Mouse (Mus musculus): ENCODE measurements around the gene Phlpp1. TPM values are rescaled to one million over a fixed set of nuclear protein-coding genes. Genes with fewer than 3 reads are reported as not detected.

Gene Phlpp1
- polyA plus RNA-seq, 1 experiment from 2014 or later = 5.5 TPM

DNA sequence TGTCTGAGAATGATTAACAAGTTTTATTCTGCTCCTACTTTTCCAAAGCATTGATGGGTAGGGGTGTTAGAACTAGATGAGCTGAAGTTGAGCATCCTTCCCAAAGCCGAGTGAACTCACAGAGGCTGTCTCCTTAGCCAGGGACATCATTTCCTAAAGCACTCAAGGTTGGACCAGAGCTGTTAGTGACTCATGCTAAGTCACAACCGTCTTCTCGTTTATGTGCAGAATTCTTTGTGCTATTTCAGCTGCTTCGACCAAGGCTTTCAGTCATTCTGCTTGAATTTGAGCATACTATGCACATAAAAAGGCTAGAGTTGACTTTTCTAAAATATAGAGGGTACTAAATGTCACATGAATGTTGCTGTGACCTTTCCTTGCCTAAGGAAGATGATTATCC, 142.9 kb downstream of the Phlpp1 start:
- no peak for DNase-seq (ENCODE audit: extremely low spot score, low spot score)
- Histone ChIP-seq H3K27ac (no peak overlapping the region), H3K4me3 (no peak overlapping the region), H3K4me1 (no peaks in the 10 kb centered on the region), H3K36me3 (replicated peaks) (peaks cover 8% of the 10 kb centered on the region), H3K9me3 (no peaks in the 10 kb centered on the region), H3K27me3 (ENCODE audit: poor library complexity, severe bottlenecking) (no peaks in the 10 kb centered on the region)
- 92% methylated on average over 4 of the region's 4 CpGs for WGBS

DNA sequence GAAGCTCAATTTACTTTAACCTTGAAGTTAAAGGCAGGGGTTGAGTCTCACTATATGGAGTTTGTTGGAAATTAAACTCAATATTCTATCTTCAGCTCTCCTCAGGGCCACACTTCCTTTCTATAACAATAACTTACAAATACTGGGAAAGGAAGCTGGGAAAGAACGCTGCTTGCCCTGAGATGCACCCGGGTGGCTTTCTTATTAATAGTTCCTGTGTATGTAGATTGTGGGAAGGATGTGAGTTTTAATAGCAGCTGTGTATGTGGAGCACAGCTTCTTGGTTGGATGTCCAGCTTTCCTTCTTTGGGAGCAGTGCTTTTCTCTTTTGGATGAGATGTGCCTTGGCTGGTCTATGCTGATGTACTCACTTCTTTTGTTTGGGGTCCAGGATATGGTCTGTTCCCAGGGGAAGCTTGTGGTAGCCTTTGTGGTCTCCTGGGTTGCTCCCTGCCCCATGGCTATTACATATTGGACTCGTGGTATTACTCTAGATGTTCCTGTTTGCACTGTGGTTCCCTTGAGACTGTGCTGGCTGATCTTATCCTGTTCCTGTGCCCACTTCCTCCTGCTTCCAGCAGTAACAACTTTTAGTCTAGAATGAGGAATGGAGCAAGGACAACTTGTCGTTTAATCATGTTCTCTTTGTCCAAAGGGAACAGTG, 145.2 kb downstream of the Phlpp1 start:
- DNase-seq (ENCODE audit: extremely low spot score, low spot score) = no peak
- Histone ChIP-seq H3K4me1 (no peaks in the 10 kb centered on the region), H3K4me3 (no peak overlapping the region), H3K9me3 (no peaks in the 10 kb centered on the region), H3K27me3 (ENCODE audit: poor library complexity, severe bottlenecking) (no peaks in the 10 kb centered on the region), H3K36me3 (replicated peaks) (peaks cover 18% of the 10 kb centered on the region), H3K27ac (0 out of 2 replicates have a peak overlapping the region, but pooled peaks have one; percentile 3)
- WGBS = 85% methylated on average over 4 of the region's 4 CpGs

DNA sequence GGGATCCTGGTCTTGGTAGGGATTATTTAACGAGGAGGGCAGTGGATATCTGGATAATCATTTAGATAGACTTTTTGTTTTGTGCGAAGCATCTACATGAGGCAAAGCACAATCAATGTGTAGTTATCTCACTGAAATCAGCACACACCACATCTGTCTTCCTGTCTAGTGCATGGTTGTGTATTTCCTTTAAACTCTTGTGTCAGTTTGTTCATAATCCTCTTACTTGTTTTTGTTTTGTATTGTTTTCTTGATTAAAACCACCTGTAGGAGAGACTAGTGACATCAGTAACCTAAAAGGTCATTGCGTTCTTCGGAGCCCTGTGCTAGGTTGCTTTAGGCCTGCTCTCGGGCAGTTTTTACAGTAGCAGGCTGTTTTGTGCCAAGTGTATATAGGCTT, 146.8 kb downstream of the Phlpp1 start:
- H3K27ac ChIP-seq = no peak overlapping the region
- H3K27me3 ChIP-seq (ENCODE audit: poor library complexity, severe bottlenecking) = no peaks in the 10 kb centered on the region
- no peaks in the 10 kb centered on the region for H3K9me3 ChIP-seq
- no peaks in the 10 kb centered on the region for H3K4me1 ChIP-seq
- DNase-seq (ENCODE audit: extremely low spot score, low spot score) = no peak
- peaks cover 18% of the 10 kb centered on the region for H3K36me3 ChIP-seq (replicated peaks)
- 85% methylated on average over 5 of the region's 5 CpGs for WGBS
- H3K4me3 ChIP-seq = no peak overlapping the region

- no peak for DNase-seq (ENCODE audit: extremely low spot score, low spot score)
- no peak overlapping the region for H3K27ac ChIP-seq
Measured at GRCm38 (mm10) chr1:106320583-106320982, 149.0 kb downstream of the Phlpp1 start.

GRCm38 (mm10) chr1:106321432-106322126, 150.0 kb downstream of the Phlpp1 start:
- Histone ChIP-seq H3K27me3 (ENCODE audit: poor library complexity, severe bottlenecking) (no peaks in the 10 kb centered on the region), H3K4me3 (no peak overlapping the region), H3K9me3 (no peaks in the 10 kb centered on the region), H3K36me3 (replicated peaks) (peaks cover 18% of the 10 kb centered on the region), H3K4me1 (no peaks in the 10 kb centered on the region), H3K27ac (no peak overlapping the region)
- WGBS = 95% methylated on average over 8 of the region's 8 CpGs
- DNase-seq (ENCODE audit: extremely low spot score, low spot score) = no peak

More at GRCm38 (mm10) chr1:106320583-106320982, 149.0 kb downstream of the Phlpp1 start:
- Histone ChIP-seq H3K36me3 (replicated peaks) (peaks cover 18% of the 10 kb centered on the region), H3K4me1 (no peaks in the 10 kb centered on the region), H3K9me3 (no peaks in the 10 kb centered on the region), H3K27me3 (ENCODE audit: poor library complexity, severe bottlenecking) (no peaks in the 10 kb centered on the region), H3K4me3 (no peak overlapping the region)
- WGBS = 93% methylated on average over 1 of the region's 1 CpGs

- WGBS = 84% methylated on average over 2 of the region's 2 CpGs
- Histone ChIP-seq H3K27me3 (ENCODE audit: poor library complexity, severe bottlenecking) (no peaks in the 10 kb centered on the region), H3K9me3 (no peaks in the 10 kb centered on the region), H3K4me1 (no peaks in the 10 kb centered on the region), H3K36me3 (replicated peaks) (no peaks in the 10 kb centered on the region), H3K27ac (no peak overlapping the region), H3K4me3 (no peak overlapping the region)
- DNase-seq (ENCODE audit: extremely low spot score, low spot score) = no peak
Measured at GRCm38 (mm10) chr1:106326691-106327090, 155.1 kb downstream of the Phlpp1 start.

GRCm38 (mm10) chr1:106342100-106342499, 170.5 kb downstream of the Phlpp1 start:
- no peak for DNase-seq (ENCODE audit: extremely low spot score, low spot score)
- no peak overlapping the region for H3K4me3 ChIP-seq
- no peaks in the 10 kb centered on the region for H3K27me3 ChIP-seq (ENCODE audit: poor library complexity, severe bottlenecking)
- H3K4me1 ChIP-seq = no peaks in the 10 kb centered on the region
- peaks cover 61% of the 10 kb centered on the region for H3K36me3 ChIP-seq (replicated peaks)
- no peaks in the 10 kb centered on the region for H3K9me3 ChIP-seq
- no peak overlapping the region for H3K27ac ChIP-seq
- WGBS = 92% methylated on average over 3 of the region's 3 CpGs

- no peak overlapping the region for H3K4me3 ChIP-seq
- no peaks in the 10 kb centered on the region for H3K4me1 ChIP-seq
- no peak for DNase-seq (ENCODE audit: extremely low spot score, low spot score)
- no peaks in the 10 kb centered on the region for H3K27me3 ChIP-seq (ENCODE audit: poor library complexity, severe bottlenecking)
- 92% methylated on average over 2 of the region's 2 CpGs for WGBS
- H3K9me3 ChIP-seq = no peaks in the 10 kb centered on the region
- peaks cover 64% of the 10 kb centered on the region for H3K36me3 ChIP-seq (replicated peaks)
- no peak overlapping the region for H3K27ac ChIP-seq
Measured at GRCm38 (mm10) chr1:106345265-106345664, 173.7 kb downstream of the Phlpp1 start.

- Histone ChIP-seq H3K27ac (no peak overlapping the region), H3K4me3 (no peak overlapping the region), H3K9me3 (no peaks in the 10 kb centered on the region), H3K36me3 (replicated peaks) (peaks cover 70% of the 10 kb centered on the region), H3K27me3 (ENCODE audit: poor library complexity, severe bottlenecking) (no peaks in the 10 kb centered on the region), H3K4me1 (peaks cover 8% of the 10 kb centered on the region)
- no peak for DNase-seq (ENCODE audit: extremely low spot score, low spot score)
- WGBS = 96% methylated on average over 3 of the region's 3 CpGs
Measured at GRCm38 (mm10) chr1:106346776-106347175, 175.2 kb downstream of the Phlpp1 start.

- Histone ChIP-seq H3K4me1 (peaks cover 8% of the 10 kb centered on the region), H3K36me3 (replicated peaks) (peaks cover 50% of the 10 kb centered on the region), H3K27me3 (ENCODE audit: poor library complexity, severe bottlenecking) (no peaks in the 10 kb centered on the region), H3K4me3 (no peak overlapping the region), H3K9me3 (no peaks in the 10 kb centered on the region), H3K27ac (no peak overlapping the region)
- 90% methylated on average over 3 of the region's 3 CpGs for whole genome bisulfite sequencing
- no peak for DNase-seq (ENCODE audit: extremely low spot score, low spot score)
Measured at GRCm38 (mm10) chr1:106349116-106349515, 177.6 kb downstream of the Phlpp1 start.

GRCm38 (mm10) chr1:106351512-106351911, 180.0 kb downstream of the Phlpp1 start:
- H3K4me3 ChIP-seq = no peak overlapping the region
- no peak for DNase-seq (ENCODE audit: extremely low spot score, low spot score)
- no peaks in the 10 kb centered on the region for H3K9me3 ChIP-seq
- peaks cover 26% of the 10 kb centered on the region for H3K36me3 ChIP-seq (replicated peaks)
- no peak overlapping the region for H3K27ac ChIP-seq
- peaks cover 8% of the 10 kb centered on the region for H3K4me1 ChIP-seq
- 86% methylated on average over 2 of the region's 2 CpGs for WGBS
- no peaks in the 10 kb centered on the region for H3K27me3 ChIP-seq (ENCODE audit: poor library complexity, severe bottlenecking)

DNA sequence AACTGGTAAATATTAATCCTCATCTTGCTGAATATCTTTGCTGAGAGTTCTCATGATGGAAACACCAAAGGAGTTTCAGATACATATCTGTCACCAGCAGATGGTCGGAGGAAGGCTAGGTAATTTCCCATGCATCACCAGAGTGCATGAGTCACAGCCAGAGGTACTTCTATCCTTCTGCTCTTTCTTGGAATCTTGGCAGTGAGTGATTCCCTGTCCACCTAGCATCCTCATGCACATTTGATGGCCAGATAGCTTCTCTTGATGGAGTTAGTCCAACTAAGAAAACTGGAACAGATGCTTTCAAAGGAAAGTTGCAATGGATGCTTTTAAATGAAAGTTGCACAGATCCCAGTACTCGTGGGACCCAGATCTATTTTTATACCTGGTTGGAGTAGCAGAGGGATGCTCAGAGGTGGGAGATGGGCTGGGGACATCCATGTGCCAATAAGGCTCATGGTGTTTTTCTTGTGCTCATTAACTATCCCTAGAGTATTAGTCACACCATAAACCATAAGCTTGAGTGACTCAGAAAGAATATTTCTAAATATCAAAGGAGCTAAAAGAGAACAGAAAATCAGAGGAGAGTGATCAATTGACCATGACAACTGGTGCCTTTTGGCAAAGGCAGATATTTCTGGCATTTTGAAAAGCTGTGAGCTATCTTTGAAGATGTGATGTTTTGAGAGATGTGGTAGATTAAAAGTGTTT, 181.4 kb downstream of the Phlpp1 start:
- Histone ChIP-seq H3K36me3 (replicated peaks) (peaks cover 17% of the 10 kb centered on the region), H3K27ac (no peak overlapping the region), H3K27me3 (ENCODE audit: poor library complexity, severe bottlenecking) (no peaks in the 10 kb centered on the region), H3K4me3 (no peak overlapping the region), H3K4me1 (peaks cover 8% of the 10 kb centered on the region), H3K9me3 (no peaks in the 10 kb centered on the region)
- 93% methylated on average over 2 of the region's 2 CpGs for WGBS
- DNase-seq (ENCODE audit: extremely low spot score, low spot score) = no peak

- H3K27me3 ChIP-seq (ENCODE audit: poor library complexity, severe bottlenecking) = no peaks in the 10 kb centered on the region
- DNase-seq (ENCODE audit: extremely low spot score, low spot score) = no peak
- peaks cover 8% of the 10 kb centered on the region for H3K4me1 ChIP-seq
- H3K4me3 ChIP-seq = no peak overlapping the region
- WGBS = 86% methylated on average over 4 of the region's 4 CpGs
- H3K36me3 ChIP-seq (replicated peaks) = peaks cover 18% of the 10 kb centered on the region
- H3K9me3 ChIP-seq = no peaks in the 10 kb centered on the region
- H3K27ac ChIP-seq = no peak overlapping the region
Measured at GRCm38 (mm10) chr1:106353993-106354392, 182.4 kb downstream of the Phlpp1 start.

Measured in forebrain, embryonic 10.5 days (tissue).